Mouse (Mus musculus) midbrain, postnatal 0 days (tissue): ENCODE data around the gene Rbm20. TPM values are rescaled to one million over a fixed set of nuclear protein-coding genes. Genes with fewer than 3 reads are reported as not detected.

Source experiments
- ATAC-seq: fragments of 200-750 bp; cut with Nextera tagmentation; 2 replicates; pipeline ENCODE4 v1.8.0; 2017; ENCODE audit warnings: moderate number of reproducible peaks, mild to moderate bottlenecking, moderate TSS enrichment, moderate library complexity; ENCODE audit not compliant: low FRiP score
- DNase-seq: peaks from one replicate; pipeline ENCODE4 v3.0.0-alpha.2; 2015; ENCODE audit warnings: low spot score
- H3K27ac ChIP-seq: fragments of 300-500 bp; sonication (generic); 2 replicates; pipeline ENCODE4 v1.5.1; 2014; ENCODE audit warnings: low read depth, mild to moderate bottlenecking, low read length, mixed read lengths
- H3K27me3 ChIP-seq: fragments of 300-500 bp; sonication (generic); 2 replicates; pipeline ENCODE4 v1.6.1; 2014; ENCODE audit warnings: low read length, control low read depth, mixed read lengths; ENCODE audit not compliant: insufficient read depth
- H3K36me3 ChIP-seq: fragments of 300-500 bp; sonication (generic); 2 replicates; pipeline ENCODE4 v1.6.1; 2014; ENCODE audit warnings: low read length, control low read depth, mixed read lengths; ENCODE audit not compliant: insufficient read depth
- H3K4me1 ChIP-seq: fragments of 300-500 bp; sonication (generic); 2 replicates; pipeline ENCODE4 v1.6.1; 2014; ENCODE audit warnings: mild to moderate bottlenecking, control low read depth, antibody characterized with exemption, low read length, mixed read lengths; ENCODE audit not compliant: insufficient read depth
- H3K4me2 ChIP-seq: fragments of 300-500 bp; sonication (generic); 2 replicates; pipeline ENCODE4 v1.6.1; 2014; ENCODE audit warnings: low read depth, mild to moderate bottlenecking, low read length, mixed read lengths; ENCODE audit not compliant: poor library complexity, severe bottlenecking
- H3K4me3 ChIP-seq: fragments of 300-500 bp; sonication (generic); 2 replicates; pipeline ENCODE4 v1.5.1; 2014; ENCODE audit warnings: low read depth, mild to moderate bottlenecking, low read length, moderate library complexity
- H3K9ac ChIP-seq: fragments of 300-500 bp; sonication (generic); replicated peaks from 2 replicates; pipeline ENCODE4 v1.6.1; 2014; ENCODE audit warnings: mild to moderate bottlenecking, low read length, moderate library complexity, mixed read lengths; ENCODE audit not compliant: poor library complexity, severe bottlenecking
- H3K9me3 ChIP-seq: fragments of 300-500 bp; sonication (generic); 2 replicates; pipeline ENCODE4 v1.6.1; 2016; ENCODE audit warnings: low read length, control low read depth
- CTCF ChIP-seq: IDR thresholded peaks from 2 replicates; pipeline ENCODE4 v1.5.1; 2016; ENCODE audit warnings: antibody characterized with exemption, mild to moderate bottlenecking
- WGBS: fragments of 180-500 bp; shearing (Covaris S2); extraction: QIAGEN DNeasy Blood & Tissue Kit; methylation state at CpG from one replicate; pipeline ENCODE4 v1.1.7; 2014; 5-methylcytosine and 5-hydroxymethylcytosine counted together
- polyA plus RNA-seq: library from polyadenylated mRNA; unstranded; fragments of >200 nt; fragmentation: Nextera tagmentation; extraction: Ambion mirVana; gene quantifications from 2 replicates; pipeline ENCODE4 v1.2.1, GENCODE M21; 2015
- total RNA-seq: library from RNA; depleted of rRNA; stranded (reverse); fragments of >200 nt; gene quantifications from 2 replicates; pipeline ENCODE4 v1.2.3, GENCODE M21; 2014

Rbm20 gene
- total and polyA plus RNA-seq, 2 experiments from 2014 or later = 0.75 to 2.0 TPM

DNA sequence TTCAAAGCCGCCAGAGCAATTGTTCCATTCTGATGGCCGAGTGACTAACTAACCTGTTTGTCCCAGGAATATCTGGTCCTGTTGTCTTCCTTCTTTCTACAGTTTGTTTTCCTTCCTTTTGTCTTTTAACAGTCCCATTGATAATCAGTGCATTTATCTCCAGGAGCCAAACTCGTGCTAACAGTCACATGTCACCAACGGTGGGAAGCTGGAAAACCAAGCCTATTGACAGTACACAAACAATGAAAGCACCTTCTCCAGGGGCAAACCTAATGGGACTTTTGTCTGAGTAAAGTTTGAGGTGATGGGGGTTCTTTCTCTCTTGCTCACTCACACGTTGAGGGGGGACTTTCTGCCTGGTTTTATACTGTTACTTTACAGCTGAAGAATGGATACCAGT, 213.2 kb downstream of the Rbm20 start:
- Histone ChIP-seq H3K9me3 (no peaks in the 10 kb centered on the region), H3K4me1 (no peaks in the 10 kb centered on the region), H3K27ac (no peak overlapping the region), H3K4me2 (no peak overlapping the region), H3K27me3 (no peaks in the 10 kb centered on the region), H3K9ac (no peak overlapping the region), H3K4me3 (no peak overlapping the region), H3K36me3 (no peaks in the 10 kb centered on the region)
- WGBS = 58% methylated on average over 5 of the region's 5 CpGs
- ATAC-seq (no peak), DNase-seq (no peak)
- no peak for TF ChIP-seq CTCF

- Histone ChIP-seq H3K27ac (no peak overlapping the region), H3K4me2 (no peak overlapping the region), H3K9ac (no peak overlapping the region), H3K9me3 (no peaks in the 10 kb centered on the region), H3K4me3 (no peak overlapping the region), H3K27me3 (no peaks in the 10 kb centered on the region), H3K36me3 (no peaks in the 10 kb centered on the region), H3K4me1 (no peaks in the 10 kb centered on the region)
- ATAC-seq (no peak), DNase-seq (peak; percentile 20)
- WGBS = 68% methylated on average over 5 of the region's 5 CpGs
- no peak for TF ChIP-seq CTCF
Observed at GRCm38 (mm10) chr19:53890781-53891251, 213.7 kb downstream of the Rbm20 start.

- H3K4me3 ChIP-seq = no peak overlapping the region
- no peak for TF ChIP-seq CTCF
- ATAC-seq (no peak), DNase-seq (no peak)
- H3K9me3 ChIP-seq = no peaks in the 10 kb centered on the region
- H3K4me2 ChIP-seq = no peak overlapping the region
- H3K4me1 ChIP-seq = no peaks in the 10 kb centered on the region
- H3K36me3 ChIP-seq = no peaks in the 10 kb centered on the region
- H3K27ac ChIP-seq = peak overlapping the region; percentile 47; the same call in 1 of the 2 replicates
- no peaks in the 10 kb centered on the region for H3K27me3 ChIP-seq
- H3K9ac ChIP-seq = no peak overlapping the region
- 90% methylated on average over 2 of the region's 2 CpGs for WGBS
Observed at GRCm38 (mm10) chr19:53891569-53891968, 214.5 kb downstream of the Rbm20 start.

- WGBS = 48% methylated on average over 3 of the region's 3 CpGs
- Histone ChIP-seq H3K27ac (peak within 1 kb of the TSS; percentile 47), H3K4me2 (no peak within 1 kb of the TSS), H3K4me1 (no peaks in the 10 kb centered on the region), H3K9ac (no peak within 1 kb of the TSS), H3K4me3 (no peak within 1 kb of the TSS), H3K9me3 (no peaks in the 10 kb centered on the region), H3K36me3 (no peaks in the 10 kb centered on the region), H3K27me3 (no peaks in the 10 kb centered on the region)
- ATAC-seq (no peak), DNase-seq (no peak)
- no peak for TF ChIP-seq CTCF
Observed at GRCm38 (mm10) chr19:53892061-53892460, 215.0 kb downstream of the Rbm20 start, which contains the start of gene Pdcd4. Pdcd4 (plus strand) TSS chr19:53892231.

GRCm38 (mm10) chr19:53892838-53893359, 215.8 kb downstream of the Rbm20 start:
- no peak for TF ChIP-seq CTCF
- DNase-seq (no peak), ATAC-seq (no peak)
- H3K4me3 ChIP-seq = no peak overlapping the region
- no peaks in the 10 kb centered on the region for H3K36me3 ChIP-seq
- no peak overlapping the region for H3K4me2 ChIP-seq
- no peaks in the 10 kb centered on the region for H3K9me3 ChIP-seq
- 74% methylated on average over 9 of the region's 9 CpGs for WGBS
- no peaks in the 10 kb centered on the region for H3K4me1 ChIP-seq
- H3K27me3 ChIP-seq = no peaks in the 10 kb centered on the region
- H3K27ac ChIP-seq = no peak overlapping the region; the same call in 1 of the 2 replicates
- no peak overlapping the region for H3K9ac ChIP-seq

GRCm38 (mm10) chr19:53893711-53894171, 216.6 kb downstream of the Rbm20 start:
- 76% methylated on average over 3 of the region's 3 CpGs for WGBS
- Histone ChIP-seq H3K4me1 (no peaks in the 10 kb centered on the region), H3K27me3 (no peaks in the 10 kb centered on the region), H3K27ac (no peak overlapping the region), H3K9me3 (no peaks in the 10 kb centered on the region), H3K36me3 (no peaks in the 10 kb centered on the region), H3K4me2 (no peak overlapping the region), H3K9ac (no peak overlapping the region), H3K4me3 (no peak overlapping the region)
- TF ChIP-seq CTCF = no peak
- no peak for DNase-seq
- no peak for ATAC-seq
